7 mouse cellular contexts compared by ENCODE assay signal in the genomic region with DNA sequence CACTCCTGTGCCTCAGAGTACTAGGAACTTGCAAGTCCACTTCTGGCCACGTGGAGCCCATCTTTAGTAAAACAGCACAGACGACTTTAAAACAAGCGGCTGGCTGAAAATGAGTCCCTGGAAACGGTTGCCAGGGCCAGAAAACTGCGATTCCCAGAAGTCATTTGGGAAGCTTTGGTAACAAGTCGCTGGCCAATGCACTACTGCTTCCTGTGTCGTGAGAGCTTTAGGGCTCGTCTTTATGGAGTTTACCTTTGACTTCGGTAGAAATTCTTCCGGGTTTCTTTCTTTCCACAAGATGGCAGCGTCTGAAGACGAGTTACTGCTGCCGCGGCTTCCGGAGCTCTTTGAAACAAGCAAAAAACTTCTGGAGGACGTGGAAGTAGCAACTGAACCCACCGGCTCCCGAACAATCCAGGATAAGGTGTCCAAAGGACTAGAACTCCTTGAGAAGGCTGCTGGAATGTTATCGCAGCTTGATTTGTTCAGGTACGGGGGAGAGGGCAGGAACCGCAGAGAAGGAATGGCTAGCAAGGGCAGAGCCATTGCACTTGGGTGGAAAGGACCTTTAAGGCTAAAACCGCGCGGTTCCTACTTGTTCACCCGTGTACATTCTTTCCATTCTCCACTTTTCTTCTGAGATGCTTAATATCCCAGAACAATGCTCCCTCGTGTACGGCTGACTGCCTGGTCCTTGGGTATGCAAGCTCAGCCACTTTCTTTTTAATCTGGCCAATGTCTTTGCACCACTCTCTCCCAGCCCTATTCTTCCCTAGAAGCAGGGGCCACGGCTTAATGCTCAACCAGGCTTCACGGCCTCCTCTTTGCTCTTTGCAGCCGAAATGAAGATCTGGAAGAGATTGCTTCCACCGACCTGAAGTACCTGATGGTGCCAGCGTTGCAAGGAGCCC. TPM values are rescaled to one million over a fixed set of nuclear protein-coding genes. Genes with fewer than 3 reads are reported as not detected.
A peak's percentile ranks its signal among the peaks of the same experiment; 100 is the strongest.
DNase-seq lines count a peak whose midpoint lies in the region; ATAC-seq and TF ChIP-seq lines count a peak whose summit lies in the region.

A gene (plus strand): TSS at position 224 of the 911 bp plus-strand sequence.

- H3K4me2 ChIP-seq in intestine, postnatal 0 days (replicated peaks; ENCODE audit: low read depth): peak within 1 kb of the TSS; percentile 67
- peak within 1 kb of the TSS; percentile 63 for H3K4me2 ChIP-seq in midbrain, embryonic 12.5 days (replicated peaks)

- peak within 1 kb of the TSS; percentile 69 for H3K4me3 ChIP-seq in embryonic facial prominence, embryonic 10.5 days
- H3K4me3 ChIP-seq in intestine, postnatal 0 days (ENCODE audit: low read depth, low read length): peak within 1 kb of the TSS; percentile 67
- H3K4me3 ChIP-seq in midbrain, embryonic 12.5 days: peak within 1 kb of the TSS; percentile 58
- peak within 1 kb of the TSS; percentile 88 for H3K4me3 ChIP-seq in small intestine, adult 2 months (ENCODE audit: low read depth, low read length)

- peak; percentile 41; the same call in 1 of the 2 replicates for TF ChIP-seq CTCF in intestine, postnatal 0 days (IDR thresholded peaks at IDR 0.05; ENCODE audit: low read depth)
- TF ChIP-seq CTCF in small intestine, adult 2 months (IDR thresholded peaks at IDR 0.05; ENCODE audit: extremely low read depth, insufficient read length, insufficient replicate concordance, low read depth, low read length): 0 out of 2 replicates have a peak, but pooled peaks have one; percentile 5

- H3K9ac ChIP-seq in intestine, postnatal 0 days (ENCODE audit: low read depth, low read length): peak within 1 kb of the TSS; percentile 60; the same call in 1 of the 2 replicates
- peak within 1 kb of the TSS; percentile 47 for H3K9ac ChIP-seq in midbrain, embryonic 12.5 days (replicated peaks)

- intact Hi-C loops in left cerebral cortex, postnatal 4 days (cut with DNase I): no loop called here

- 19% methylated on average over 32 of the region's 32 CpGs for WGBS in embryonic facial prominence, embryonic 10.5 days
- 18% methylated on average over 32 of the region's 32 CpGs for WGBS in intestine, postnatal 0 days
- 21% methylated on average over 32 of the region's 32 CpGs for WGBS in midbrain, embryonic 12.5 days
- 13% methylated on average over 32 of the region's 32 CpGs for WGBS in small intestine, adult 2 months

- H3K27ac ChIP-seq in embryonic facial prominence, embryonic 10.5 days (replicated peaks): peak within 1 kb of the TSS; percentile 80
- peak within 1 kb of the TSS; percentile 74 for H3K27ac ChIP-seq in intestine, postnatal 0 days (ENCODE audit: low read depth, low read length)
- H3K27ac ChIP-seq in midbrain, embryonic 12.5 days (replicated peaks): 0 out of 2 replicates have a peak within 1 kb of the TSS, but pooled peaks have one; percentile 25
- H3K27ac ChIP-seq in small intestine, adult 2 months (ENCODE audit: insufficient read depth, low read depth, low read length): peak within 1 kb of the TSS; percentile 26; the same call in 1 of the 2 replicates

- DNase-seq in adrenal gland, postnatal 10 days: peak; percentile 83
- peak; percentile 83 for DNase-seq in embryonic facial prominence, embryonic 10.5 days (ENCODE audit: low spot score)
- DNase-seq in gonadal fat pad, adult 2 months (ENCODE audit: low read depth): peak; percentile 68
- peak; percentile 77 for DNase-seq in left cerebral cortex, postnatal 4 days

- peaks cover 25% of the 10 kb centered on the region for H3K36me3 ChIP-seq in embryonic facial prominence, embryonic 10.5 days (replicated peaks)
- H3K36me3 ChIP-seq in intestine, postnatal 0 days (ENCODE audit: control insufficient read depth, insufficient read depth): no peaks in the 10 kb centered on the region
- H3K36me3 ChIP-seq in midbrain, embryonic 12.5 days: 0 out of 2 replicates have a peak, but pooled peaks cover 8% of the 10 kb centered on the region
- no peaks in the 10 kb centered on the region; the same call in 1 of the 2 replicates for H3K36me3 ChIP-seq in small intestine, adult 2 months (ENCODE audit: control insufficient read depth, insufficient read depth, low read length)

- ATAC-seq in intestine, postnatal 0 days: peak; percentile 95
- ATAC-seq in midbrain, embryonic 12.5 days (ENCODE audit: low FRiP score, low read depth): peak; percentile 97

- 0 out of 2 replicates have a peak, but pooled peaks have one; percentile 21 for TF ChIP-seq POLR2A in small intestine, adult 2 months (IDR thresholded peaks at IDR 0.05; ENCODE audit: low read depth, low read length)

- H3K27me3 ChIP-seq in embryonic facial prominence, embryonic 10.5 days (replicated peaks; ENCODE audit: low read depth, poor library complexity, severe bottlenecking): peaks cover 70% of the 10 kb centered on the region
- H3K27me3 ChIP-seq in intestine, postnatal 0 days (replicated peaks; ENCODE audit: control insufficient read depth, insufficient read depth, low read length): no peaks in the 10 kb centered on the region
- H3K27me3 ChIP-seq in midbrain, embryonic 12.5 days: peaks cover 13% of the 10 kb centered on the region; the same call in 1 of the 2 replicates
- no peaks in the 10 kb centered on the region for H3K27me3 ChIP-seq in small intestine, adult 2 months (ENCODE audit: control insufficient read depth, insufficient read depth, low read length)

- H3K9me3 ChIP-seq in embryonic facial prominence, embryonic 10.5 days: no peaks in the 10 kb centered on the region
- no peaks in the 10 kb centered on the region for H3K9me3 ChIP-seq in intestine, postnatal 0 days (ENCODE audit: control insufficient read depth)
- H3K9me3 ChIP-seq in midbrain, embryonic 12.5 days: no peaks in the 10 kb centered on the region

- peaks cover 8% of the 10 kb centered on the region for H3K4me1 ChIP-seq in embryonic facial prominence, embryonic 10.5 days
- no peaks in the 10 kb centered on the region for H3K4me1 ChIP-seq in intestine, postnatal 0 days (replicated peaks; ENCODE audit: control insufficient read depth, insufficient read depth, low read length)
- H3K4me1 ChIP-seq in midbrain, embryonic 12.5 days: 0 out of 2 replicates have a peak, but pooled peaks cover 5% of the 10 kb centered on the region
- no peaks in the 10 kb centered on the region for H3K4me1 ChIP-seq in small intestine, adult 2 months (ENCODE audit: control insufficient read depth, insufficient read depth, insufficient read length, low read length)

RNA-seq across cellular contexts. Expression of the gene that starts here (rescaled TPM):
- total RNA-seq in adrenal gland, postnatal 10 days (2021): 10 to 100 TPM; 67.9 to 75.1 TPM
- polyA plus RNA-seq in embryonic facial prominence, embryonic 10.5 days (2016; fragmentation: Nextera tagmentation; extraction: Ambion mirVana): 40.5 and 43.0 TPM in 2 replicates
- 33.3 and 33.6 TPM in 2 replicates for polyA plus RNA-seq in gonadal fat pad, adult 2 months (2012; rRNA removed)
- 30.6 and 31.1 TPM in 2 replicates for polyA plus RNA-seq in intestine, postnatal 0 days (2015; fragmentation: Nextera tagmentation; extraction: Ambion mirVana)
- 10 to 100 TPM; 36.9 to 41.0 TPM for total RNA-seq in left cerebral cortex, postnatal 4 days (2021)
- 31.0 and 32.1 TPM in 2 replicates for polyA plus RNA-seq in midbrain, embryonic 12.5 days (2016; fragmentation: Nextera tagmentation; extraction: Ambion mirVana)
- polyA plus RNA-seq in small intestine, adult 2 months (2012; rRNA removed): 5.7 and 11.1 TPM in 2 replicates

Comparison
In these comparisons a context has a peak if more than half of its experiments do, and no peak if none do; other contexts are left out.
1. Peak in every context shown above with its lines: DNase-seq, ATAC-seq, H3K4me3 ChIP-seq and H3K27ac ChIP-seq.
2. H3K27ac ChIP-seq: peak in every context shown above with its lines; median percentile 80 in embryonic facial prominence, embryonic 10.5 days; 74 in intestine, postnatal 0 days; 26 in small intestine, adult 2 months; 25 in midbrain, embryonic 12.5 days.